Mouse (Mus musculus): ENCODE results near the gene Cdc16.
"Not testable (repeated sequence)": the region's sequence is repeated elsewhere in the genome, so short reads cannot be mapped to it uniquely, and the experiment has no call there.

Gene Cdc16

DNA sequence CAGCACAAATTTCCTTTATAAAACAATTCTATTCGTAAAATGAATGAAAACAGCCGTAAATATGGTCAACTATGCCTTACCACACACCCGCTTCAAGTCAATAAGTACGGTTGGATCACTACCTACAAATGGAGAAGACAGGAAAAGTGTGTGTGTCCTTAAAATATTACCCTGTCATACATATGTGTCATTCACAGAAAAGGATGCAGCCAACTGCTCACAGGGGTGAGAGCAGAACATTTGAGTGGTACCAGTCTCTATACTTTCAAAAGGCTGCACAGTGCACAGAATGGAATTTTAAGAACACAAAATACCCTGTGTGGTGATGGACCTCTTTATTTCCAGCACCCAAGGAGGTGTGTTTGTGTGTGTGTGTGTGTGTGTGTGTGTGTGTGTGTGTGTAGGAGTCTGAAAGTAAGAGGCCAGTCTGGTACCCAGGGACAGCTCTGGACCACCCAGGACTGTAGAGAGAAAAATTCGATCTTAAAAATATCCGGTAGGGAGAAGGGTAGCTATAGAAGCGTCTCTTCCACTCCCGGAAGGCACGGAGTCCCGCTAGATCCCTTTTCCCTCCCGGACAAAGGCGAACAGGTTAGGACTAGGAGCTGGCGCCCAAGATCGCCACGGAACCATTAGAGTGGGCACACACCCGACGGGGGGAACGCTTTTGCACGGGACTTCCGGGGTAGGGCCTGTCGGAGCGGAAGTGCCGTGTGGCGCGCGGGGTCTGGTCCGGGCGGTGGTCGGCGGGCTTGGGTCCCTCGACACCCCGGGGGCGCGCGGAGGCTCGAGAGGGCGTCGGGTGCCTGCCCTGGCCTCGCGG, at the start of gene Cdc16:
TSS of gene Cdc16 (plus strand) at position 695 of the 823 bp plus-strand sequence.
- peak; percentile 95 for DNase-seq (ENCODE audit: low read depth, low spot score)

DNA sequence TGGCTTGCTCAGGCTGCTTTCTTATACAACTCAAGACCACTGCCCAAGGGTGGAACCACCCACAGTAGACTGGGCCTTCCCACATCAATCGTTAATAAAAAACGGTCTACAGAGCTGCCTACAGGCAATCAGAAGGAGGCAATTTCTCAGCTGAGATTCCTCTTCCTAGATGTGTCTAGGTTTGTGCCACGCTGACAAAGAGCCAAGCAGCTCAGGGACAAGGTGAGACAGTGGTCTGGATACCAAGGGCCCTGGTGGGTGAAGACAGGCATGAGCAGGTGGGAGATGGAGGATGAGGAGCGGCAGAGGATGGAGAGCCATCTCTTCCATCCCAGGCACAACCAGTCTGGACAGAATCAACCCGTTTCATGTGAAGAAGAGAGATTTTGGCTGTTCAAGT, 49.0 kb upstream of the Cdc16 start:
- DNase-seq (ENCODE audit: low read depth, low spot score) = no peak

DNA sequence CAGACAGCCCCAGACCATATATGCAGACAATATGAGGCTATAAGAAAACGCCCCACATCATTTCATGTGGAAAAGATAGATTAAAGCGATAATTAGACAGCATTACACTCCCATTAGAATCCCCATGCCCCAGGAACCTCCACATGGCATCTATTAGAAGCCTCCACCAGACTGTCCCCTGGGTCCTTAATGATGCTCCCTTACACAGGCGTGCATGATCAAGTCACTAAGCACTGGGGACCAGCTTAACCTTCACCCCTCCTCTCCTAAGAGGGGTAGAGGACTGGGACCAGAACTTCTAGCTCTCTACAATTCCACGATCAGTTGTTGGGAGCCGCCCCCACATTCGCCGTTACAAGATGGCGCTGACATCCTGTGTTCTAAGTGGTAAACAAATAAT, 38.5 kb upstream of the Cdc16 start:
- no peak for DNase-seq (ENCODE audit: low read depth, low spot score)

DNA sequence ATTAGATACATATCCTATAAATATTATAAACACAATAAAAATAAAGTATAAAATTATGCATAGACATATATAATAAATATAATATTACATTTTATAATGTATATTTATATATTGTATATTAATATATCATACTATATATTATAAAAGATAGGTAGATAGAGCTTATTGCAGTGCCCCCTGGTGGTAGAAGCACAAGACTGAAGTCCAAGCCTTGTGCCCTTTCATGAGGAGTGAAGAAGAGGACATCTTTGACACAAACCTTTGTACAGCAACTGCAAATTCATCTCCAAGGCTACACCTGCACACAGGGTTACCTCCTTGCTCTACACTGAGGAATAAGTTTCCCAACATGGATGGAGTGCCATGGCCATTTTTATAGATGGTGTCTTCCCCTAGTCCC, 31.8 kb upstream of the Cdc16 start:
- DNase-seq (ENCODE audit: low read depth, low spot score) = peak; percentile 38

DNA sequence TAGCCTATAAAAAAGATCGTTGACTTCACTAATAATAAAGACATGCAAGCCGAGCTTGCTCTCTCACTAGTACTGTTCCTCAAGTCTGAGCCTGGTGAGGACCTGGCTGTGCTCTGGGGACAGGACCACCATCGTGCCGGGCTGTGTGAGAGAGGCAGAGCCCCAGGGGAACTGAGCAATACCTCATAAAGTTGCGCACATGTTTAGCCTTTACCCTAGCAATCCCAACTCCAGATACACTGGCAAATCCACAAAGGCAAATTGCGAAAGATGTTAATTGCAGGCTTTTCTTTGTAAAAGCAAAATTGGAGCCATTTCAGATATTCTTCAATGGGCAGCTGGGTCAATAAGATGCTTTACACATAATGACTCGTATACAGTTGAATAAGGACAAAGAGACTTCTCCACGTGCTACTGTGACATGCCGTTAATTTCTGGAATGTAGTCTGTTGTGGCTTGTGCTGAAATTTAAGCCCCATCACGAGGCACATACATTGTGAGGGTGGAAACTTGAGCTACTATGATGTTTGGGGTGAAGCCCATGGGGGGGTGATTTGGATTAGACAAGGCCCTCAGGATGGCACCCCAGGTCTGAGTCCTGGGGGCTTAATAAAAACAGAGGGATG, 29.9 kb upstream of the Cdc16 start:
- no peak for DNase-seq (ENCODE audit: low read depth, low spot score)

DNA sequence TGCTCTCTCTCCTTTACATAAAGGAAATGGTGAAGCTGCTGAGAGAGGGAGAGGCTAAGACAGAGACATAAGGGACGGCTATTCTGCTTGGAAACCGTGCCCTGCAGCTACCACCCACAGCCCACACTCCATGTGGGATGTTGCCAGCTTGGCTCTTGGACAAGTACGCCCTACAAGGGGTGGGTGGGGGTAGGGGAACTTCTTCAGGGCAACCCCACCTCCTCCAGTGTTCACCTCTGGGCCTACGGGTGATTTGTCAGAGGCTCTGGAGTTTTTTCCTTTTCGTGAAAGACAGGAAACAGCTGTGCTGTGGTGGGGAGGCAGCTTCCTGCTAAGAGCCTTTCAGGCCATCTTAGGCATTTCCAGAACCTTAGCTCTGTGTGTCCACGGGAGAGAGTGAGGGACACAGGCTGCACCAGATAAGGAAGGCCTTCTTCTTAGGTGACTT, 17.1 kb upstream of the Cdc16 start:
- no peak for DNase-seq (ENCODE audit: low read depth, low spot score)

DNA sequence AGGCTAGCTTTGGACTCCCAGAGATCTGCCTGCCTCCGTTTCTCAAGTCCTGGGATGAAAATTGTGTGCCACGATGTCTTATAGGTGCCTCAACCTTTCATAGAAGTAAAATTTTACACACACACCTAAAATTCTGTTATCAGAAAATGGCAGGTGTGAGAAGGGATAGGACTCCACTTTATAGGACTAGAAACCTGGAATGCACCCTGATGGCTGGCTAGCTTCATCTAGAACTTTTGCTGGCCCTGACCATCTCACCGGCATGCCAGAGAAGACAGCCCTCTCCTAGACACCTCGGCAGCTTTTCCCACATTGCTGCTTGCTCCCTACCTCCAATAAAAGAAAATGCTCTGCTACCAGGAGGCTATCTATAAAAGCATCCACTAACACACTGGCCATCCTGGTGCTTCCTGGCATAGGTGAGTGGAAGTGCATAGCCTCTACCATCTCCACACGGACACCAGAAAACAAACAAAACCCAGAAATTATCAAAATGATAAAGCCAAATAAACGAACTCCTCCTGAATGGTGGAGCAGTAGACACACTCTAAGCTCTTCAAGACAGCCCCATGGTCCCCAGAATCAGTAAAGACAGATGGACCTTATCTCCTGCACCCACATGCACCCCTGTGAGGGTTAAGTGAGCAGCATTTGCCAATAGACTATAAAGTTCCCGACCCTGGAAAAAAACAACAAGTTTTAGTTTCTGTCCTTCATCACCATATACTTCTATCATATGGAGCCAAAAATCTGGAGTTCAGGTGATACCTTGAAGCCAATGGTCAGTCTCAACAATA, 16.5 kb upstream of the Cdc16 start:
- no peak for DNase-seq (ENCODE audit: low read depth, low spot score)

DNA sequence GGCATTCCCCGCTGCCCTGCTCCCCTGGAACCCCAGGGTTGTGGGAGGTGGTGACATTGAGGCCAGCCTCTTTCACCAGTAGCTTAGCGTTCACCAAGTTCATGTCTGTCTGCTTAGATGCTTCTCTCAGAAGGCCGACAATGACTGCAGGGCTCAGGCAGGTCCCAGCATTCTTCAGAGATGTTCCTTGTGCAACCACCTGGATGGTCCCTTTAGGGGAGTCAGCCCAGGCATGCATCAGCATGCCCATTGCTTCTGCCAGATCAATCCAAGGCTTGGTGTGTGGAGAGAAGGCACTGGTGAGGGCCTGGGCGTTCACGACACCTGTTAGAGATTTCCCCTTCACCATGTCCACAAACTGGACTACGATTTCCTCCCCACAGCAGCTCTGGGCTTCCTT, 11.3 kb upstream of the Cdc16 start:
- DNase-seq (ENCODE audit: low read depth, low spot score) = not testable (repeated sequence)

DNA sequence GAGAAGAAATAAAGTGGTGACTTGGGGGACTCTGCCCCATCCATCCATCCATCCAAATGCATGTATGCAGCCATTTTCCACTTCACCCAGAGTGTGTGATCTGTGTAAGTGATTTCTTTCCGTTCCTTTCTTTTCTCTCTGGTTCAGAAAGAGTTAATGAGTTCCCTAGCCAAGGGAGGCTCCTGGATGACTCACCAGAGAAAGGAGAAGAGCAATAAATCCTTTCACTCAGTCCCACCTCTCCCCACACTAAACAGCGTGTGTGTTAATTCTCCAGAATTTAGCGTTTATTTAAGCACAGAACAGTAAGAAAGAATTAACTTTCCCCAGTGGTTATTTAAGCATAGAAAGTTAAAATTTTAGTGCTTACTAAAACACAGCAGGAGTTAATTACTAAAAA, 9.8 kb upstream of the Cdc16 start:
- no peak for DNase-seq (ENCODE audit: low read depth, low spot score)

DNA sequence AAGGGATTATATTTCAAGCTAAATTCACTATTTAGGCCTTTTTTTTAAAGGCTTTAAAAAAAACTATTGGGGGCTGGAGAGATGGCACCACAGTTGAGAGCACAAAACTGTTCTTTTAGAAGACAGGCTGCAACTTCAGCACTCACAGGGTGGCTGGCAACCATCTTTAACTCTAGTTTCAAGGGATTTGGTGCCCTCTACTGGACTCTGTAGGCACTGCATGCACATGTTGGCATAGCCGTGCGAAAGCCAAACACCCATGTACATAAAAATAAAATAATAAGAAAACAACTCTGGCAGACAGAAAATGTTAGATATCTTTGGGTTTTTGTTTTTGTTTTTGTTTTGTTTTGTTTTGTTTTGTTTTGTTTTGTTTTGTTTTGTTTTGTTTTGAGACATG, 3.8 kb upstream of the Cdc16 start:
- peak; percentile 85 for DNase-seq (ENCODE audit: low read depth, low spot score)

DNA sequence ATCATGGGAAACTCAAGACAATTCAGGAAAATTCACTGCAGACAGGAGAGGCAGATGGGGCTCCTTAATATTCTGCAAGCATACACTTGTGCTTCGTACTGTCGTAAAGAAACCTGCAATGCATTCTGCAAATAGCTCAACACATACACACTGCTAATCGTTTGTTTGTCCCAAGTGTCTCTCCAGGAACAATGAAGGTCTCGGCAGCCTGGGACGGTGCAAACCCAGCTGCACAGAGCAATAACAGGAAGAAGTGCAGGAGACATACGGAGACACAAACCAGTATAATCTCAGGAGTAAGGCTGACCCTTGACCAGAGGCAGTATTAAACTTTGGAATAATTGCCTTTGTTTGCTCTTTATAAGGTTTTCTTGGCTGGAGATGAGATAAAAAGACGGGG, 996 bp upstream of the Cdc16 start:
- no peak for DNase-seq (ENCODE audit: low read depth, low spot score)

DNA sequence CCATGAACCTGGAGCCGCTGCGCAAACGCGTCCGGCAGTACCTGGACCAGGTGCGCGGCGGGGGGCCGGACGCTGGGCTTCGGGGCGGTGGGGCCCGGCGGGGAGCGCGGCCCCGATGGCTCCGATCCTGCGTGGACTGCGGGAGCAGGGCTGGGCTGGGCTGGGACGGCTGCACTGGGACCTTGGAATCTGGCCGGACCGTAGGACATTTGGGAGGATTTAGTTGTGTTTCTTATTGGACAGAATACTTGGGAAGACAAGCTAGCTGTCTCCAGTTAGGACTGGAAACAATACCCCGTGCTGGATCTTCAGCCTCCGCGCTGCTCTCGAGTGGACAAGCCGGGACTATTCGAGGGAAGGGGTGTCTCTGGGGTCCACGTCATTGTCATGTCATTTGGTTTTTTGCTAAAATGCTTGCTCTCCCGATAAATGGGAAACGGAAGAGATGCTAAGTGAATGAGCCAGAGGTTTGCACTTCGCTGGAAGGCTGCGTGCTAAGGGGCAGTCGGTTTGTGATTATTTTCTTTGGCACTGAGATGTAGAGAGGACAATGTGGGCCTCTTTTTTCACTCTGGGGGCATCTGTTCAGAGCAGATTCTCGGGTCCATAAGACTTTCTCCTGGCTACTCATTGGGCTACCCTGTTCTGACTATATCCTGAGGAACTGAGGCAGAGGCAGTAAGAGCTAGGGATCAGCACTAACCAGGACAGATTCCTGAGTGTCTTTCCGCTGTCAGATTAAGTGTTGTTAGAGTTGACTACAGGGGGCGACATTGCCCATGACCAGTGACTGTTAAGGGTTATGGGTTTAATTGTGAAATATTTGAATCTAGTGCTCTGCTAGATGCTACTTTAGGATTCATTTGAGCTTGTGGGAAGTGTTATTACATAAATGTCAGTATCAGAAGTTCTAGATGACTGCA, 590 bp downstream of the Cdc16 start:
- DNase-seq (ENCODE audit: low read depth, low spot score) = peak; percentile 82

DNA sequence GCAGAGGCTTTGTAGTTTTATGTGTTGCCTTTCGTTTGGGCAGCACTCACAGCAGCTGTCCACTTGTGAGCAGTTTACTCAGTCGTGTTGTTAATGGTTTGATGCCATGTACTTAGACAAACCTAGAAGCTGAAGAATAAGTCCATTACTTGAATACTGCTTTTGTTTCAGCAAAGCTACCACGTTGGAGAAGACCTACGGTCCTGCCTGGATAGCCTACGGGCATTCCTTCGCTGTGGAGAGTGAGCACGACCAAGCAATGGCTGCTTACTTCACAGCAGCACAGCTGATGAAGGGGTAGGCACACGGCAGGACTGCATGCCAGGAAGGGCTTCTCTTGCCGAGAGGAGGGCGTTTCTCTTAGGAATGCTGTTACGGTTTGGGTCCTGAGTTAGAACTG, 11.7 kb downstream of the Cdc16 start:
- DNase-seq (ENCODE audit: low read depth, low spot score) = no peak

DNA sequence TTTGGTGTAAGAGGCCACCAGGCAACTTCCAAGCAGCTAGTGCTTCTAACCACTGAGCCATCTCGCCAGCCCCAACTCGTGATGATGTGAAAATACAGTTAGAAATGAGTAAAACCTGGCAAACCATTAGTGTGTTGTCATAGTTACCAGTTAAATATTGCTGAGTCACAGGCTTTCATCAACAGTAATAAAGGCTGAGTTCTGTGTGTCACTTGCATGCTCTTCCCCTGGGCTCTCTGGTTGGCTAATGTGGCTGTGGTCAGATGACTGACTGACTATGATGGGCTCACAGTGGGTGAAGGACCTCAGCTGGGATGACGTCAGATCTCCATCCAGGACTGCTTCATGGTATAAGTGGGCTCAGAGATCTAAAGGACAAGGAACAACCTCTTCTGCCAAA, 23.1 kb downstream of the Cdc16 start:
- no peak for DNase-seq (ENCODE audit: low read depth, low spot score)

DNA sequence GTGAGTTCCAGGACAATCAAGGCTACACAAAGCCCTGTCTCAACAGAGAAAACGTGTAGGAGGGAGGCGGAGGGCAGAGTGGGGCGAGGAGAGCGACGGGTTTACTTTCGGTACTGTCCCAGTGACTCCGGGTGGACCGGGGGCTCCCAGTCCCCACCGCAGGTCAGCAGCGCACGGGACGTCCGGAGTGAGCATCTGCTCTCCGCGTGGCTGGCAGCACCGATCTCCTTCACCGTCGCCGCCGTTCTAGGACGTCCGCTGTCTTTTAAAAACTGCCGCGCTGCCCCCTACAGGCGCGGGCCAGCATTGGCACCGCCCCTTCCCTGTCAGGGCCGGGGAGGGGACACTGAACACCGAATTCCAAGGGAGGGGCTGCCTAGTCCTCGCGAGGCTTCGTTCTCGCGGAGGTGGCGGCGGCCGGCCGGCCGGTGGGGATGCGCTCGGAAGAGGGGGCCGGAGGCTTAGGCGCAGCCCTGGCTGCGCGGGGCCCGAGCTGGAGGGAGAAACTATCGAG, 27.8 kb downstream of the Cdc16 start, which contains the start of gene Upf3a:
TSS of gene Upf3a (plus strand) at position 366 of the 514 bp plus-strand sequence.
- peak; percentile 97 for DNase-seq (ENCODE audit: low read depth, low spot score)

DNA sequence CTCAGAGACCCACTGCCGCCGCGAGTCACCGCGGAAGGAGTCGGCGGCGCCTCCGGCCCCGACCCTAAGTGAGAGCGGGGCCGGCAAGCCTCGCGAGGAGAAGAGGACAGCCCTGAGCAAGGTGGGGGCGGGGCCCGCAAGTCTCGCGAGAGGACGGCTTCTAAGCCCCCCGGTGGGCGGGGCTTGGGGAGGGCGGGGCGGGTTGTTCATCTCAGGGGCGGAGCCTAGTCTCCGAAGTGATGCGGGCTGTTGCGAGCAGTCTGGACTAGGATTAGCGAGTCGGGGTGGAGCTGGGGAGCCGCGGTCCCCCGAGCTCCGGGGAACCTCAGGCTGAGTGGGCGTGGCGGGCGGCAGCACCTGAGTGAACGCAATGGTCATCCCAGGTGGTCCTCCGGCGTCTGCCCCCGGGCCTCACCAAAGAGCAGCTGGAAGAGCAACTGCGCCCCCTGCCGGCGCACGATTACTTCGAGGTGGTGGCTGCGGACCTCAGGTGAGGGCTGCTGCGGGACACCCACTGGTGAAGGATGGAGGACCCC, 28.4 kb downstream of the Cdc16 start:
- peak; percentile 98 for DNase-seq (ENCODE audit: low read depth, low spot score)

DNA sequence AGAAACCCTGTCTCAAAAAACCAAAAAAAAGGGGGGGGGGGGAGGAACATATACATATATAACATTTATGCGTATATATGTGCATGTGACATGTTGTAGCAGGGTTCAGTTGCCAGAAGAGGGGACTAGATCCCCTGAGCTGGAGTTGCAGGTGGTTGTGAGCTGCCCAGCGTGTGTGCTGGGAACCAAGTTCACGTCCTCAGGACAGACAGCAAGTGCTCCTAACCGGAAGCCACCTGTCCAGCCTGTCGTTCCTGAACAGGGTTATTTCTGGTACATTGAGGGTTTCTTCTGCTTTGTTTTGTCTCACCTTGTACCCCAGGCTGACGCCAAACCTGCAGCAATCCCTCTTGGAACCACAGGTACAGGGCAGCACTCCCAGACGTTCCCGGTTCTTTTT, 32.1 kb downstream of the Cdc16 start:
- DNase-seq (ENCODE audit: low read depth, low spot score) = no peak

DNA sequence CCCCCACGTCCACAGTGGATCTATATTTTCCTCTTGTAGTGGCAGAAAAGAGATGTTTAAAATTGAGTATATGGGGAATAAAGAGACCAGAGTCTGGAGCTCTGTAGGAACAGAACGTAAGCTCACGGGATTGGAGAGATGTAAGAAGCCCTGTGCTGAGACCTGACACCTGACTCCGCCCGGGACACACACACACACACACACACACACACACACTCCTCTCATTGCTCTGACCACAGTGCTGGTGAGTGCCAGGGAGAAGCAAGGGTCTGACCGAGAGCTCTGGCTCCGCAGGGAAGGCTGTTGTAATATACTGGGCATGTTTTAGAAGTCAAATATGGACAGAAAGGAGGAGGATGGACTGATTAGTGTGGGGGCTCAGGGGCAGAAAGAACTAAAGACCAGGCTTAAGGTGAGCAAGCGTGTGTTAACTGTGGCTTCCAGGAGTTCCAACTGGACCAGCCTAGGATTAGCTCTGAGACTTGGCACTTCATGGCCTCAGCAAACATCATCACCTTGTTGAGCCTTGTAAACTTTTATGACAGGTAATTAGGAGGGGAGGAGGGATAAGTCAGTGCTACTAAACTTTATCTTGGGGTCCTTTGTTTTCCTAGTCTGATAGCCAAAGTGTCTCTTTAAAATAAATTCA, 35.7 kb downstream of the Cdc16 start:
- DNase-seq (ENCODE audit: low read depth, low spot score) = no peak

DNA sequence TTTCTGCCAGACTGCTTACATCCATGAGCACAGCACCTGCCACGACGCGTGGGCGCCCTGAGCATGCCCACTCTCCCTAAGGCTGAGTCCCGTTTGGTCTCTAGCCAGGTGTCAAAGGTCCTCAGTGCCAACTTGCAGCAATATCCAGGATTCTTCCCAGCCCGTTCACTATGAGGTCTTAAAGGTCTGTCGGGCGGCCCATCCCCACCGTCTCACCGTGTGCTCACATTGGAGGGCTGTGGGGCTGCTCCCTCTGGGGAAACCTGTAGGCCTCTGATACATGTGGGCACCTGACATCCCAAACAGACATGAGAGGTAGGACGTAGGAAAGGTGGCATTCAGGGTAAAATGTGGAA, 36.2 kb downstream of the Cdc16 start:
- no peak for DNase-seq (ENCODE audit: low read depth, low spot score)

DNA sequence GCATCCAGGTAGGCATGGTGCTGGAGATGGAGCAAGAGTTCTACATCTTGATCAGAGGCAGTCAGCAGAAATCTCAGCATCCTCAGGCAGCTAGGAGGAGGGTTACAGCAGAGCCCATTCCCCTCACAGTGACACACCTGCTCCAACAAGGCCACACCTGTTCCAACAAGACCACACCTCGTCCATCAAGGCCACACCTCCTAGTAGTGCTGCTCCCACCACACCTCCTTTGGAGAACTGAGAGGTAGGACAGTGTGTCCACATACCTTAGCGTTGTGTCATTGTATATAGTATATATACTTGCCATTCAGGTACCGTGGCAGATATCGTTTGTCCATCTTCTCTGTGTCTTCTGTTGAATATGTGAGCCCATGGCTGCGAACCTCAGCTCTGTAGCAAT, 40.2 kb downstream of the Cdc16 start:
- no peak for DNase-seq (ENCODE audit: low read depth, low spot score)
